In the genomic region with DNA sequence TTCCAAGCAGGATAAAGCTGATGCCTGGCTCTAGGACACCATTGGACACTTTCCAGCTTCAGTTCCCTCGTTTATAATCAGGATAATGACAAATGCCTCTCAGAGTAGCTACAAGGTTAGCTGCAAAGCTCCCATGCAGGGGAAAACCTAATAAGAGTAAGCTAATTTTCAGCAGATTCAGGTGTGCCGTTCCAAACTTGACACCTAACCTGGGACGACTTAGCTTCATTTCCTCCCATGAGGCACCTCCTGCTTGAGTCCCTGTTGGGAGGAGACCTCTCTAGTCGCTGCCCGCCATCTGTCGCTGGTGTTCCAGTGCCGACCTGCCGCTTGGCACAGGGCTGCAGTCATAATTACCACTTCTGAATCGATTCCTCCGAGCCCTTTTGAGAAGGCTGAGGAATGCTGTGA, we compare ENCODE assay signal across 13 mouse cellular contexts.
DNase-seq lines count a peak whose midpoint lies in the region; ATAC-seq lines count a peak whose summit lies in the region.
"Had no signal": no experiment of that assay in that cellular context is flagged by ENCODE, and none has a peak within 500 bp of the region (broad histone marks: within the 10 kb centered on the region; RNA-seq: fewer than 3 reads in every experiment).

No protein-coding gene starts in this region.

- no peak; the same call in 1 of the 2 replicates for ATAC-seq in midbrain, embryonic 15.5 days (replicated peaks)

- H3K9ac ChIP-seq in midbrain, embryonic 15.5 days: no peak overlapping the region
- H3K9ac ChIP-seq: heart, embryonic 12.5 days; lung, embryonic 15.5 days had no signal

- peaks cover 52% of the 10 kb centered on the region for H3K4me1 ChIP-seq in midbrain, embryonic 15.5 days
- H3K4me1 ChIP-seq: heart, embryonic 12.5 days; lung, embryonic 15.5 days had no signal

- no peaks in the 10 kb centered on the region for H3K9me3 ChIP-seq in midbrain, embryonic 15.5 days
- H3K9me3 ChIP-seq: heart, embryonic 12.5 days; lung, embryonic 15.5 days had no signal

- H3K36me3 ChIP-seq in midbrain, embryonic 15.5 days (replicated peaks): no peaks in the 10 kb centered on the region
- H3K36me3 ChIP-seq: heart, embryonic 12.5 days; lung, embryonic 15.5 days had no signal

- 17% methylated on average over 10 of the region's 10 CpGs for WGBS in midbrain, embryonic 15.5 days

- DNase-seq in heart, adult 11 months: peak; percentile 63
- DNase-seq in heart, postnatal 14 days: no peak
- peak; percentile 58 for DNase-seq in cerebellum, adult 11 months
- peak; percentile 65 to 74 for DNase-seq in cerebellum, postnatal 36 days
- no peak for DNase-seq in embryo, embryonic 10.5 days (ENCODE audit: low spot score)
- no peak for DNase-seq in gastrocnemius, postnatal 25 days
- no peak for DNase-seq in testis, postnatal 14 days (ENCODE audit: low spot score)
- DNase-seq: gastrocnemius, postnatal 14 days; kidney, adult 9 months had no signal

- H3K27ac ChIP-seq in midbrain, embryonic 15.5 days: peak overlapping the region; percentile 67
- H3K27ac ChIP-seq: layer of hippocampus, adult 2 months; lung, embryonic 15.5 days had no signal

- intact Hi-C loops in heart, postnatal 14 days (cut with DNase I): no loop called here

- no peak overlapping the region for H3K4me3 ChIP-seq in midbrain, embryonic 15.5 days
- H3K4me3 ChIP-seq: heart, embryonic 12.5 days; layer of hippocampus, adult 2 months; lung, embryonic 15.5 days had no signal

- H3K4me2 ChIP-seq in midbrain, embryonic 15.5 days: no peak overlapping the region; the same call in 1 of the 2 replicates
- H3K4me2 ChIP-seq: heart, embryonic 12.5 days; lung, embryonic 15.5 days had no signal

- no peaks in the 10 kb centered on the region for H3K27me3 ChIP-seq in midbrain, embryonic 15.5 days (replicated peaks)

Comparison
In these comparisons a context has a peak if more than half of its experiments do, and no peak if none do; other contexts are left out.
1. DNase-seq: peak in heart, adult 11 months (single experiment), cerebellum, adult 11 months (single experiment) and cerebellum, postnatal 36 days (2 of 2); none in heart, postnatal 14 days (0 of 2), embryo, embryonic 10.5 days (single experiment), gastrocnemius, postnatal 25 days (single experiment) and testis, postnatal 14 days (single experiment).